Mouse (Mus musculus) thymus, postnatal 0 days (tissue): Measurements from ENCODE around the gene Ankrd66. TPM values are rescaled to one million over a fixed set of nuclear protein-coding genes. Genes with fewer than 3 reads are reported as not detected.

ENCODE experiments used
- DNase-seq: peaks from one replicate; pipeline ENCODE4 v3.0.0-alpha.2; 2015; ENCODE audit warnings: low spot score
- polyA plus RNA-seq: library from polyadenylated mRNA; unstranded; fragments of >200 nt; fragmentation: Nextera tagmentation; extraction: Ambion mirVana; gene quantifications from 2 replicates; pipeline ENCODE4 v1.2.1, GENCODE M21; 2015

Ankrd66 gene
- polyA plus RNA-seq = 0.10 and 0.15 TPM in 2 replicates

DNA sequence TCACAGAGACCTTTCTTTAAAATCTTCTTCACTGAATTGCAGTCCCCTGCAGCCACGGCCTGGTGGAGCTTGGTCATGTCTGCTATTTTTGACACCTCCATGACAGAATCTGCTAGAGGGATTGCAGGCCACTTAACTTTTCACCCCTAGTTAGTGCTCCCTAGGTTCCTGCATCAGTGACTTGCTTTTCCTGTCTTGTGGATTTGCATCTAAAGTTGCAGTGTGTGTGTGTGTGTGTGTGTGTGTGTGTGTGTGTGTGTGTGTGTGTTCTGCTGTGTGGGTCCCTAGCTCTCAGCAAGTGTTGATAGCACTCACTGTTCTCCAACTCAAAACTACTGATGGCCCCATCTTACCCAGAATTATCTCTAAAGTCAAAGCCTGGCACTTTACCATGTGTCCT lies at the start of gene Ankrd66:
Ankrd66 (minus strand) TSS at position 101 of the 400 bp plus-strand sequence.
- no peak for DNase-seq

DNA sequence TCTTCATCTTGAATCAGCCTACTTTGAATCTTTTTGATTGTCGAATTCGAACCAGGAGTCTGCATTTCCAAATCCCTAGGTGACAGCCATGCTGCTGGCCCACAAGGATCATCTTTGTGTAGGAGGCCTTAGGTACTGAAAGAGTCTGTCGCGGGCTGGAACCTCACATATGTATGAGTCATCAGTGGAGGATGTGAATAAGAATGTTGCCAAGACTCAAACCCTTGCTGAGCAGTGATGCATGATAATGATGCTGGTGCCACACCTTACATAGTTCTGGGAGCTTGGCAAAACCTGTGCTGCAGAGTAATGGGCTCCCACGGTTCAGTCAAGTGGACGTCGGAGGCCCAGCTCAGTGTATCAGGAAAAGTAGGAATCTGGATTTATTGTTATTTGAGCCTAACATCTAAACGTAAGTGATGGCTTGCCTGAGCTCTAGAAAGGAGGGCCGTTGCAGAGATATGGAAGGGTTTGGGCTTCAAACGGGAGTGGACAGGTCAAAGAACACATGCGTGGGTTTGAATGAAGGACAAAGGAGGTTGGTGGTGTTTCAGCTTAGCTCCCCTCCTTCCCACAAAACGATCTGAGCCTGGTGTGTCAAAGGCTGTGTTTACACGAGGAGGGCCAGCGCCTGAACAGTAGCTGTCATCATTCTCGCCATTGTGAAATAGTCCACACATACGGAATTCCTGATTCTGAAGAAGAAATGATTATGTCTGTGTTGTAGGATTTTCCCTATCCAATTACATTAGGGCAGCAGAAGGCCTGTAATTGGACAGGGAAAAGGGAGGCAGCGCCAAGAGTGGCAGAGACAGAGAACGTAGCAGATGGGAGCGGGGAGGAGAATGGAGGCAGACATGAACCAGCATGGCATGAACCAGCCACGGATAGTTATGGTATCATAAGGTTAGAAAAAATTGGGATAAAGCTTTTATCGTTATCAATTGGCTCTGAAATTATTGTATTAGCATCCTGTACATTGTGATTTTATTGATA lies 49.2 kb upstream of the Ankrd66 start:
- DNase-seq = no peak

DNA sequence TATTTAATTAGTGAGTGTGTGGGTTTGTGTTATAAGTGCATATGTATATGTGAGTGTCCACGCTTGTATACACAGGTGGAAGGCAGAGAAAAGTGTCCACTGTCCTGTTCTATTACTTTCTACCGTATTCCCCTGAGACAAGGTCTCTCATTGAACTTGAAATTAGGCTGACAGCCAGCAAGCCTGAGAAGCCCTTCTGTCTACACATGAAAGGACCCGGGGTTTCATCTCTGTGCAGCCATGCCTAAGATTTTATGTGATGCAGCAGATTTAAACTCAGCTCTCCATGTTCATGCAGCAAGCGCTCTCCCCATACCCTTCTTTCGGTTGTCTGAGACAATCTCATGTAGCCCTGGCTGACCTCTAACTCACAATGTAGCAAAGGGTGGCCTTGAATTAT lies 47.1 kb upstream of the Ankrd66 start:
- DNase-seq = no peak

- DNase-seq = no peak
These were observed 46.3 kb upstream of the Ankrd66 start for GRCm38 (mm10) chr17:43589750-43590149.

GRCm38 (mm10) chr17:43587278-43587677 lies 43.8 kb upstream of the Ankrd66 start:
- DNase-seq = no peak

DNA sequence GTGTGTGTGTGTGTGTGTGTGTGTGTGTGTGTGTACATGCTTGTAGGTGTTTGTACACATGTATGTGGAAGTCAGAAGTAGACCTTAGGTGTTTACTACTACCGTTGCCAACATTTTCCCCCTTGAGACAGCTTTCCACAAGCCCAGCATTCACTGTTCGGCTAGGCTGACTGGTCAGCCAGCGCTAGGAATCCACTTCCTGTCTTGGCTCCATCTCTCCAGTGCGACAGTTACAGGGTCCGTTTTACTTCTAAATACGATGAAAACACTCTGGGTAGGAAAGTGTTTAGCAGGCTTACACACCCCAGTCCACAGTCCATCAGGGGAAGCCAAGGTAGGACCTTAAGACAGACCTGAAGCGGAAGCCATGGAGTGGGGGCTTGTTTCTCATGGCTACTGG lies 41.3 kb upstream of the Ankrd66 start:
- DNase-seq = no peak

DNA sequence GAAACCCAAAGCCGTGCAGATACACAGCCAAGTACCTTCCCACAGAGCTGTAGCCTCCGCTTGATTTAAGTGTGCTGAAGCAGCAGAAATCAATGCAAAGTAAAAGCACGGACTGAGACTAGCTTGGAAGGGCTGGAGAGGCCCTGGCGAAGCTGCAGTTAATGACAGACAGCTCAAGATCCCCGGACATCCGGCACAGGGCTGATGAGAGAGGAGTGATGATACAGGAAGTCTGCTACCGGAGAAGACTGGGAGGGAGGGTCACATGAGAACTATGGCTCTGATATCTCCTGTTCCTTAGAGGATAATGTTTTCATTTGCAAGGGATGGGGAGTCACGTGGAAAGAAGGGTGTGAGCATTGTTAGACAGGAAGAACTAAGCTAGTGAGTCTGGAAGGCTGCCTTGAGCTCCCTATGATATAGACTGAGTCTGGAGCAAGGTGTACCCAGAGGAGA lies 37.6 kb upstream of the Ankrd66 start:
- DNase-seq = no peak

- DNase-seq = no peak
These were observed 37.0 kb upstream of the Ankrd66 start for GRCm38 (mm10) chr17:43580456-43580855.

GRCm38 (mm10) chr17:43573624-43574073 lies 30.2 kb upstream of the Ankrd66 start:
- no peak for DNase-seq

GRCm38 (mm10) chr17:43569287-43569686 lies 25.8 kb upstream of the Ankrd66 start:
- no peak for DNase-seq

- DNase-seq = no peak
These were observed 24.8 kb upstream of the Ankrd66 start, which contains the start of gene Pla2g7 for GRCm38 (mm10) chr17:43567992-43568888. Gene Pla2g7, plus strand, starts transcription at chr17:43568098.

DNA sequence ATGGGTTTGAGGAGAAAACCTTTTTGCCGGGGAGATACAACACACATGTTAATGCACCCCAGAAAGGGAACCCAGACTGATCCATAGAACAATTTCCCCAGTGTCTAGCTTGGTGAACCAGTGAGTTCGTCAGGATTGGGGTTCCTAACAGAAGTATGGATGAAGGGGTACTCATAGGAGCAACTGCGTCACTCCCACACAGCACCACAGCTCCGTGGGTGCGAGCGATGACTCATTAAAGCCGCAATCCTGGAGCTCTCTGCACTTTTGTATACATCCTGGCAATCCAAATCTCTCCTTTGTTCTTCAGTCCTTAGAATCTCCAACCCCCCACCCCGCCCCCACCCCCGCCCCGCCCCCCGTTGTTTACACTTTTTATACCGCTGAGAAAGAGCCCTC lies 24.2 kb upstream of the Ankrd66 start:
- DNase-seq = no peak

DNA sequence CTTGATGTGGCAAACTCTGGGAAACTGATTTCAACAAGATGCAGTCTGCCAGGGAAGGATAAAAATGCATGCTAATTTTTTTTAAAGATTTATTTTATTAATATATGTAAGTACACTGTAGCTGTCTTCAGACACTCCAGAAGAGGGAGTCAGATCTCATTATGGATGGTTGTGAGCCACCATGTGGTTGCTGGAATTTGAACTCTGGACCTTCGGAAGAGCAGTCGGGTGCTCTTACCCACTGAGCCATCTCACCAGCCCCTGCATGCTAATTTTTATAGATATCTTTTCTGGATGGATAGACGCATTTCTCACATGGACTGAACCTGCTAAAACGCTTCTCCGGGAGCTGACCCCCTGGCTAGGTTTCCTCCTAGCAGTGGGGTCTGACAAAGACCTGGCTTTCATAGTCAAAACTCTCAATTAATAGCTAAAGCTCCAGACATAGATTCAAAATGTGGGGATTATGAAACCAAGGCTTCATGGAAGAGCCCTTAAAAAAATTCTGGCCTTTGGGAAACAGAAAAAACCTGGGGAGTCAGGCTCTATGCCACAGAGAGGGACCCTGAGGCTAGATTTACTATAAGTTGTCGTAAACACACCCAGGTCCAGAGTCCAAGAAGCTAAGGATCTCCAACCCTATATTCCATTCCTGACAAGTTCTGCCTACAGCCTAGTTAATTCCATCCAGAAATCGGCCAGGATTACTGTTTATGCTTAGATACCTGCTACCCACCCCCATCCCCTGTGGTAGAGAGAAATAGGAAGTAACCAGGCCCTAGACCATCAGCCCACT lies 20.0 kb upstream of the Ankrd66 start:
- no peak for DNase-seq

DNA sequence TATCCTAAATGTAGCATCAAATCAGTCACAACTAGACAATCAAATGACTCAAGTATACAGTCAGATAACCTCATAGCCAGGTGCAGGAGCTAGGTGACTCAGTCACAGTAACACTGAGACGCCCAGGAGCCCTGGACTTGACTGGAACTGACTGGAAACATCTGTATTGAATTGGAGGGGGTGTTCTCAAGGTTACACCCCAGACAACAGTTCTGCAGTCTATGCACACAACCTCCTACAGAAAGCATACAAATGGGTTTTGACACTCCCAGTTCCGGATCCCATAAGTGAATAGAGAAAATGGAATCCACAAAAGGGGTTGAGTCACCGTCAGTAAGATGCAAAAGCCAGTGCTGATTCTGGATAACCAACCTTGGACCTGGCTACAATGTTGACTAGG lies 15.2 kb upstream of the Ankrd66 start:
- no peak for DNase-seq

- no peak for DNase-seq
These were observed 14.2 kb upstream of the Ankrd66 start for GRCm38 (mm10) chr17:43557541-43558090.

DNA sequence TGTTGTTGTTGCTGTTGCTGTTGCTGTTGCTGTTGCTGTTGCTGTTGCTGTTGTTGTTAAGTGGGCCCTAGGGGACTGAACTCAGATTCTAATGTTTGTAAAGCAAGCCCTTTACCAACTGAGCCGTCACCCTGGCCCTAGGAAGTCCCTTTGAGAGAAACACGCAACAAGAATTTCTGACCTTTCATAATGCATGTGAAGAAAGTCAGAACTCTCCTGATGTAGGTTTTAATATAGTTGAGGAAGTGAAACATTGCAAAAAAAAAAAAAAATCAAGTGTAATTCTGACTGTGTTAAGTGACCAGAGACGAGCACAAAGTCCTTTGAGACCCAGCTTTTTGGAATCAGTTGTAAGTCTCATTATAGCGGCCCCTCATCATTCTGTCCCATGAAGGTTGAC lies 13.7 kb upstream of the Ankrd66 start:
- no peak for DNase-seq

GRCm38 (mm10) chr17:43554516-43555403 lies 11.3 kb upstream of the Ankrd66 start:
- DNase-seq = no peak

- DNase-seq = no peak
These were observed 7.7 kb upstream of the Ankrd66 start for GRCm38 (mm10) chr17:43551122-43551630.

GRCm38 (mm10) chr17:43544040-43544439 lies 601 bp upstream of the Ankrd66 start:
- no peak for DNase-seq
